ENCODE assay signal across 23 mouse cellular contexts in the genomic region with DNA sequence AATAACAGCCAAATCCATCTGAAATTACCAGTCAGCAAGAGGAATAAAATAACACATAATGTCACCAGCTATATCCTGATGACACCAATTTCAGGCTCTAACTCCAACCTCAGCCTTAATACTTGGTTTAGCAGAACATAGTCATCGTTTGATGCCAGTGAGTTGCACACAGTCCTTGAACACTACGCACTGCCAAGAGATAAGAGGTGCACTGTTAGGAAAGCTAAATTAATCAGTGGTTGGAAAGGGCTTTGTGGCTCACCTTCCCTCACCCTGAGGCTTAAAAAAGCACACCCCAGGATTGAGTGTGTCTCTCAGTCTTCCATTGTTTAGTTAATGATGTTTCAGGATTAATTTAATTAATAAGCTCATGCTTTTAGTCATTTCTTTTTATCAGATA. TPM values are rescaled to one million over a fixed set of nuclear protein-coding genes. Genes with fewer than 3 reads are reported as not detected.
DNase-seq lines count a peak whose midpoint lies in the region; ATAC-seq lines count a peak whose summit lies in the region.
"Had no signal": no experiment of that assay in that cellular context is flagged by ENCODE, and none has a peak within 500 bp of the region (broad histone marks: within the 10 kb centered on the region; RNA-seq: fewer than 3 reads in every experiment).

No protein-coding gene starts in this region.

- no peak overlapping the region for H3K9ac ChIP-seq in heart, embryonic 11.5 days (ENCODE audit: low read depth, low read length)
- no peak overlapping the region for H3K9ac ChIP-seq in heart, embryonic 14.5 days (ENCODE audit: low read length)
- no peak overlapping the region for H3K9ac ChIP-seq in heart, embryonic 12.5 days
- H3K9ac ChIP-seq: embryonic facial prominence, embryonic 12.5 days; forebrain, embryonic 15.5 days; hindbrain, embryonic 12.5 days had no signal

- H3K27ac ChIP-seq in heart, embryonic 11.5 days (ENCODE audit: low read depth, low read length), result no peak overlapping the region
- H3K27ac ChIP-seq in heart, embryonic 14.5 days (replicated peaks in 1 of 2; ENCODE audit: control insufficient read depth in 1 of 2, insufficient read depth in 1 of 2, low read depth in 2 of 2, low read length in 2 of 2), result peak overlapping the region; percentile 18 to 65
- no peak overlapping the region for H3K27ac ChIP-seq in heart, embryonic 12.5 days (ENCODE audit: poor library complexity, severe bottlenecking)
- H3K27ac ChIP-seq: embryonic facial prominence, embryonic 12.5 days; forebrain, embryonic 15.5 days; hindbrain, embryonic 12.5 days had no signal

- H3K27me3 ChIP-seq in heart, embryonic 11.5 days (ENCODE audit: control insufficient read depth, insufficient read depth, low read length), result no peaks in the 10 kb centered on the region
- no peaks in the 10 kb centered on the region for H3K27me3 ChIP-seq in heart, embryonic 14.5 days (ENCODE audit: control insufficient read depth, insufficient read depth, low read length)
- no peaks in the 10 kb centered on the region for H3K27me3 ChIP-seq in heart, embryonic 12.5 days (replicated peaks)
- H3K27me3 ChIP-seq: embryonic facial prominence, embryonic 12.5 days; forebrain, embryonic 15.5 days; hindbrain, embryonic 12.5 days had no signal

- no peak for ATAC-seq in heart, embryonic 11.5 days (replicated peaks; ENCODE audit: insufficient number of reproducible peaks, low FRiP score, low TSS enrichment)
- ATAC-seq in heart, embryonic 14.5 days (ENCODE audit: insufficient number of reproducible peaks, insufficient read depth, low FRiP score, low read depth), result no peak
- ATAC-seq in heart, embryonic 12.5 days (ENCODE audit: insufficient number of reproducible peaks, low FRiP score), result no peak
- ATAC-seq: forebrain, embryonic 15.5 days; hindbrain, embryonic 16.5 days; inflammation-experienced regulatory T-cells, adult 6 months had no signal

- peak; percentile 62 for DNase-seq in adrenal gland, adult 2 months
- no peak for DNase-seq in adrenal gland, adult 18-20 months (ENCODE audit: low spot score in 2 of 2)
- peak; percentile 48 to 80 for DNase-seq in heart, adult 18-20 months
- DNase-seq in heart, postnatal 4 days, result peak; percentile 38
- DNase-seq in thymus, postnatal 36 days, result no peak
- DNase-seq: cerebellum, adult 11 months; cerebellum, adult 9-10 months; cerebellum, postnatal 25 days; gastrocnemius, postnatal 10 days; kidney, adult 18-20 months; kidney, postnatal 14 days had no signal

- H3K4me2 ChIP-seq in heart, embryonic 11.5 days, result no peak overlapping the region
- peak overlapping the region; percentile 20 for H3K4me2 ChIP-seq in heart, embryonic 14.5 days (ENCODE audit: low read length)
- no peak overlapping the region for H3K4me2 ChIP-seq in heart, embryonic 12.5 days
- H3K4me2 ChIP-seq: embryonic facial prominence, embryonic 12.5 days; forebrain, embryonic 15.5 days; hindbrain, embryonic 12.5 days had no signal

- WGBS in heart, embryonic 11.5 days (ENCODE audit: insufficient replicate concordance), result 46% methylated on average over 2 of the region's 2 CpGs
- 33% methylated on average over 2 of the region's 2 CpGs for WGBS in heart, embryonic 14.5 days
- 33% methylated on average over 2 of the region's 2 CpGs for WGBS in heart, embryonic 12.5 days

- peaks cover 64% of the 10 kb centered on the region for H3K4me1 ChIP-seq in heart, embryonic 11.5 days (ENCODE audit: control insufficient read depth, insufficient read depth, low read length)
- H3K4me1 ChIP-seq in heart, embryonic 14.5 days (ENCODE audit: control insufficient read depth in 2 of 2, insufficient read depth in 2 of 2, low read length in 2 of 2), result peaks cover 39 to 84% of the 10 kb centered on the region in 2 experiments
- H3K4me1 ChIP-seq in heart, embryonic 12.5 days (replicated peaks), result peaks cover 72% of the 10 kb centered on the region

- H3K9me3 ChIP-seq in heart, embryonic 11.5 days (replicated peaks; ENCODE audit: control insufficient read depth, low read length), result no peaks in the 10 kb centered on the region
- no peaks in the 10 kb centered on the region for H3K9me3 ChIP-seq in heart, embryonic 14.5 days (ENCODE audit: control insufficient read depth, low read length)
- no peaks in the 10 kb centered on the region for H3K9me3 ChIP-seq in heart, embryonic 12.5 days (replicated peaks)
- H3K9me3 ChIP-seq: embryonic facial prominence, embryonic 12.5 days; forebrain, embryonic 15.5 days; hindbrain, embryonic 12.5 days had no signal

- no peak overlapping the region for H3K4me3 ChIP-seq in heart, embryonic 11.5 days (ENCODE audit: low read depth, low read length)
- no peak overlapping the region for H3K4me3 ChIP-seq in heart, embryonic 14.5 days (ENCODE audit: control insufficient read depth in 1 of 2, insufficient read depth in 1 of 2, low read depth in 1 of 2, low read length in 2 of 2)
- H3K4me3 ChIP-seq in heart, embryonic 12.5 days, result no peak overlapping the region
- H3K4me3 ChIP-seq: embryonic facial prominence, embryonic 12.5 days; forebrain, embryonic 15.5 days; hindbrain, embryonic 12.5 days had no signal

- H3K36me3 ChIP-seq in heart, embryonic 11.5 days (ENCODE audit: control insufficient read depth, insufficient read depth, low read length), result no peaks in the 10 kb centered on the region
- H3K36me3 ChIP-seq in heart, embryonic 14.5 days (ENCODE audit: control insufficient read depth, insufficient read depth, low read length), result peaks cover 37% of the 10 kb centered on the region
- peaks cover 8% of the 10 kb centered on the region; the same call in 1 of the 2 replicates for H3K36me3 ChIP-seq in heart, embryonic 12.5 days

RNA-seq across cellular contexts. Expression of a gene that starts 5.1 kb away (rescaled TPM):
- total RNA-seq in adrenal gland, adult 2 months (2021), result 10 to 100 TPM in 1 of 2 experiments, 1 to 10 TPM in 1; 9.7 to 13.8 TPM
- 27.4 and 27.8 TPM in 2 replicates for polyA plus RNA-seq in adrenal gland, adult 2 months (2012; rRNA removed)
- 10 to 100 TPM in 1 of 2 experiments, 1 to 10 TPM in 1; 7.9 to 10.7 TPM for total RNA-seq in adrenal gland, adult 18-20 months (2021)
- total RNA-seq in heart, adult 18-20 months (2021), result 1 to 10 TPM in 1 of 2 experiments, under 1 TPM in 1; 0.92 to 3.0 TPM
- polyA plus RNA-seq in heart, embryonic 11.5 days (2014; fragmentation: Nextera tagmentation; extraction: Ambion mirVana), result 6.6 and 6.9 TPM in 2 replicates
- 8.6 and 8.9 TPM in 2 replicates for polyA plus RNA-seq in heart, embryonic 14.5 days (2014; fragmentation: Nextera tagmentation; extraction: Ambion mirVana)
- 6.3 TPM in 2 replicates for polyA plus RNA-seq in heart, embryonic 12.5 days (2016; fragmentation: Nextera tagmentation; extraction: Ambion mirVana)
- total RNA-seq in heart, postnatal 4 days (2021), result 1 to 10 TPM; 4.4 to 4.5 TPM

RNA-seq across cellular contexts. Expression of a gene that starts 16.0 kb away (rescaled TPM):
- 10 to 100 TPM; 93.5 to 97.5 TPM for total RNA-seq in adrenal gland, adult 2 months (2021)
- polyA plus RNA-seq in adrenal gland, adult 2 months (2012; rRNA removed), result 23.3 and 36.7 TPM in 2 replicates
- total RNA-seq in adrenal gland, adult 18-20 months (2021), result 10 to 100 TPM; 66.4 to 84.0 TPM
- total RNA-seq in heart, adult 18-20 months (2021), result 100 to 1,000 TPM; 201 to 225 TPM
- polyA plus RNA-seq in heart, embryonic 11.5 days (2014; fragmentation: Nextera tagmentation; extraction: Ambion mirVana), result 38.8 and 44.0 TPM in 2 replicates
- polyA plus RNA-seq in heart, embryonic 14.5 days (2014; fragmentation: Nextera tagmentation; extraction: Ambion mirVana), result 60.9 and 68.3 TPM in 2 replicates
- polyA plus RNA-seq in heart, embryonic 12.5 days (2016; fragmentation: Nextera tagmentation; extraction: Ambion mirVana), result 58.1 and 63.4 TPM in 2 replicates
- 100 to 1,000 TPM; 233 to 249 TPM for total RNA-seq in heart, postnatal 4 days (2021)
- polyA plus RNA-seq: C2C12 had no signal

RNA-seq across cellular contexts. Expression of a gene that starts 56.1 kb away (rescaled TPM):
- not detected for total RNA-seq in adrenal gland, adult 2 months (2021)
- 0.06 and 0.39 TPM in 2 replicates for polyA plus RNA-seq in adrenal gland, adult 2 months (2012; rRNA removed)
- not detected for total RNA-seq in adrenal gland, adult 18-20 months (2021)
- total RNA-seq in heart, adult 18-20 months (2021), result not detected
- not detected in 2 replicates for polyA plus RNA-seq in heart, embryonic 11.5 days (2014; fragmentation: Nextera tagmentation; extraction: Ambion mirVana)
- polyA plus RNA-seq in heart, embryonic 14.5 days (2014; fragmentation: Nextera tagmentation; extraction: Ambion mirVana), result not detected in 2 replicates
- not detected in 2 replicates for polyA plus RNA-seq in heart, embryonic 12.5 days (2016; fragmentation: Nextera tagmentation; extraction: Ambion mirVana)
- not detected for total RNA-seq in heart, postnatal 4 days (2021)
- total RNA-seq: adrenal gland, postnatal 36 days; heart, postnatal 10 days had no signal
- polyA plus RNA-seq: C2C12; embryonic facial prominence, embryonic 12.5 days; kidney, embryonic 14.5 days had no signal

Comparison
In these comparisons a context has a peak if more than half of its experiments do, and no peak if none do; other contexts are left out.
1. DNase-seq: peak in adrenal gland, adult 2 months (single experiment), heart, adult 18-20 months (2 of 2) and heart, postnatal 4 days (single experiment); none in adrenal gland, adult 18-20 months (0 of 2) and thymus, postnatal 36 days (0 of 2).
2. H3K27ac ChIP-seq: peak in heart, embryonic 14.5 days (2 of 2); none in heart, embryonic 11.5 days (single experiment) and heart, embryonic 12.5 days (single experiment).